Mouse (Mus musculus): ENCODE data around the gene Nme7. TPM values are rescaled to one million over a fixed set of nuclear protein-coding genes. Genes with fewer than 3 reads are reported as not detected.

The Nme7 gene
- polyA plus RNA-seq (2014; fragmentation: Nextera tagmentation; extraction: Ambion mirVana): 34.7 and 36.9 TPM in 2 replicates

DNA sequence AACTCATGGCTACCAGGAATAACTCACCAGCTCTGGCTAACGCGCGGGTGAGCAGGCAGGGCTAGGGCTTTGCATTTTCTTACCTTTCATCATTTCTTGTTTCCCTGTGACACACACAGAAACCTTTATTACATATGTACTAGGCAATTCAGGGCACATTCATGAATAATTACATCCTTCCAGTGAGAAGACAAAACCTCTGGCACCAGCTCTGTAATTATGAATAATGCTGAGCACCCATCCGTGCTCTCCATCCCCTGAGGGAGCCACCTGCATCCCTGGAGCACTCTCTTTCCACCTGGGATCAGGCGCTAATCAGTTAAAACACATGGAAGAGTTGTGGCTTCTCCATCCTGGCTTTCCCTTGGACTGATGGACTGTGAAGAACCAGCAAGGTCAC, at the start of gene Nme7:
Nme7 (plus strand) TSS at position 301 of the 400 bp plus-strand sequence.
- WGBS: 85% methylated on average over 5 of the region's 5 CpGs
- Histone ChIP-seq H3K27ac (ENCODE audit: low read length) (no peak within 1 kb of the TSS), H3K36me3 (ENCODE audit: control insufficient read depth, insufficient read depth, low read length) (peaks cover 29% of the 10 kb centered on the region), H3K4me2 (replicated peaks; ENCODE audit: low read depth, low read length) (no peak within 1 kb of the TSS), H3K4me1 (ENCODE audit: control insufficient read depth, insufficient read depth, low read length) (0 out of 2 replicates have a peak, but pooled peaks cover 4% of the 10 kb centered on the region), H3K27me3 (ENCODE audit: control insufficient read depth, insufficient read depth, low read length) (no peaks in the 10 kb centered on the region), H3K9me3 (ENCODE audit: control insufficient read depth, low read depth, low read length) (no peaks in the 10 kb centered on the region), H3K9ac (replicated peaks; ENCODE audit: low read depth, low read length) (peak within 1 kb of the TSS; percentile 11; the same call in 1 of the 2 replicates), H3K4me3 (ENCODE audit: low read depth, low read length) (no peak within 1 kb of the TSS)
- ATAC-seq (ENCODE audit: insufficient number of reproducible peaks, insufficient read depth, low FRiP score, low read depth): no peak

GRCm38 (mm10) chr1:164254836-164255235, 49.1 kb upstream of the Nme7 start:
- 81% methylated on average over 3 of the region's 3 CpGs for WGBS
- Histone ChIP-seq H3K36me3 (ENCODE audit: control insufficient read depth, insufficient read depth, low read length) (peaks cover 8% of the 10 kb centered on the region; the same call in 1 of the 2 replicates), H3K4me3 (ENCODE audit: low read depth, low read length) (no peak overlapping the region), H3K4me1 (ENCODE audit: control insufficient read depth, insufficient read depth, low read length) (peaks cover 11% of the 10 kb centered on the region; the same call in 1 of the 2 replicates), H3K4me2 (replicated peaks; ENCODE audit: low read depth, low read length) (no peak overlapping the region), H3K9ac (replicated peaks; ENCODE audit: low read depth, low read length) (no peak overlapping the region), H3K27ac (ENCODE audit: low read length) (no peak overlapping the region), H3K27me3 (ENCODE audit: control insufficient read depth, insufficient read depth, low read length) (no peaks in the 10 kb centered on the region), H3K9me3 (ENCODE audit: control insufficient read depth, low read depth, low read length) (no peaks in the 10 kb centered on the region)
- ATAC-seq (ENCODE audit: insufficient number of reproducible peaks, insufficient read depth, low FRiP score, low read depth): no peak

DNA sequence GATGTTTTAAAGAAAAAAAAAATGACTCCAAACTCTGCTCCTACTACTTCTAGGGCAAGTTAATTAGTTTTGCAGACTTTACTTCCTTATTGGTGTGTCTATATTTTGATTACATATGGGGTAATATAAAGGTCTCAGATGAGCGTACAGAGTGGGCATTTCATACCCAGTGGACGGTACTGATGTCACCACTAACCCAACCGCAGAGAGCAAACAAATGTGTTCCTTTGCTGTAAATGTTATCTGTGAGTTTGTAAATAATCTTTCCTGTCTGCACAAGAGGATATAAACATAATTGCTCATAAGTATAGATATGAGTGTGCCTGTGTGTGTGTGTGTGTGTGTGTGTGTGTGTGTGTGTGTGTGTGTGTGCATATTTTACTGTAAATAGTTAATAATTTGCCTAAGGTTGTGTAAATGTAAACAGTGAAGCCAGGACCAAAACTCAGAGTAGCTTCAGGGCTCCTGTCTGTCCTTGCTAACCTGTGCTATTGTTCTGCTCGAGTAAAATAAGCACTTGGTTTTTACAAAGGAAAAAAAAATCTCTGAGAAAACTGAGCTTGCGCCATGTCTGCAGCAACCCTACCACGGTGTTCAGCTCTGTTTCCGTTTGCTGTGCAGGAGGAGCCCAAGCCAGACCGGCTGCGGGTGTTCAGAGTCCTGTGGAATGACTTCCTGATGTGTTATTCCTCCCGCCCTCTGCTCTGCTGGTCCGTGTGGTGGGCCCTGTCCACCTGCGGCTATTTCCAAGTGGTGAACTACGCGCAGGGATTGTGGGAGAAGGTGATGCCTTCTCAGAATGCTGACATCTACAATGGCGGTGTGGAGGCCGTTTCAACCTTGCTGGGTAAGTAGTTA, 43.5 kb upstream of the Nme7 start:
- Histone ChIP-seq H3K9me3 (ENCODE audit: control insufficient read depth, low read depth, low read length) (no peaks in the 10 kb centered on the region), H3K4me1 (ENCODE audit: control insufficient read depth, insufficient read depth, low read length) (no peaks in the 10 kb centered on the region), H3K27ac (ENCODE audit: low read length) (no peak overlapping the region), H3K36me3 (ENCODE audit: control insufficient read depth, insufficient read depth, low read length) (peaks cover 24% of the 10 kb centered on the region), H3K4me2 (replicated peaks; ENCODE audit: low read depth, low read length) (no peak overlapping the region), H3K27me3 (ENCODE audit: control insufficient read depth, insufficient read depth, low read length) (no peaks in the 10 kb centered on the region), H3K4me3 (ENCODE audit: low read depth, low read length) (no peak overlapping the region), H3K9ac (replicated peaks; ENCODE audit: low read depth, low read length) (no peak overlapping the region)
- 0 out of 2 replicates have a peak, but pooled peaks have one; percentile 37 for ATAC-seq (ENCODE audit: insufficient number of reproducible peaks, insufficient read depth, low FRiP score, low read depth)
- 73% methylated on average over 16 of the region's 16 CpGs for WGBS

DNA sequence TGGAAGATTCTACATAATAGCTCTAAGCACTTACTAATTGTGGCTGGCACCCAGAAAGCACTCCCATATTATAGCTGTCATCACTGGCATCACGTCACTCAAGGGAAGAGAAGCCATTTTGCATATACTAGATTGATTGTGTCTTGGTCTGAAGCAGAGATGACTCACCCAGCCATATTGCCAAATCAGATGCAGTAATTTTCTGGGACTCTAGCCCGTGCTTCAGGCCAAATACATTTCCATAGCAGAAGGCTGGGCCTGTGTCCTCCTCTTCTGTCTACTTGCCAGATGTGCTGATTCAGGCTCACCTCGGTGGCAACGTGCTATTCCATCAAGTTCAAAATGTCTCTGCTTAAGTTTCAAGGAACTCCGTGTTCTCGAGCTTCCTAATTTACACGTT, 42.4 kb upstream of the Nme7 start:
- Histone ChIP-seq H3K36me3 (ENCODE audit: control insufficient read depth, insufficient read depth, low read length) (peaks cover 24% of the 10 kb centered on the region), H3K27ac (ENCODE audit: low read length) (no peak overlapping the region), H3K9me3 (ENCODE audit: control insufficient read depth, low read depth, low read length) (no peaks in the 10 kb centered on the region), H3K4me1 (ENCODE audit: control insufficient read depth, insufficient read depth, low read length) (no peaks in the 10 kb centered on the region), H3K9ac (replicated peaks; ENCODE audit: low read depth, low read length) (no peak overlapping the region), H3K4me2 (replicated peaks; ENCODE audit: low read depth, low read length) (no peak overlapping the region), H3K4me3 (ENCODE audit: low read depth, low read length) (no peak overlapping the region), H3K27me3 (ENCODE audit: control insufficient read depth, insufficient read depth, low read length) (no peaks in the 10 kb centered on the region)
- 90% methylated on average over 7 of the region's 7 CpGs for WGBS
- ATAC-seq (ENCODE audit: insufficient number of reproducible peaks, insufficient read depth, low FRiP score, low read depth): no peak

GRCm38 (mm10) chr1:164270941-164271340, 33.0 kb upstream of the Nme7 start:
- H3K36me3 ChIP-seq (ENCODE audit: control insufficient read depth, insufficient read depth, low read length): no peaks in the 10 kb centered on the region
- H3K4me1 ChIP-seq (ENCODE audit: control insufficient read depth, insufficient read depth, low read length): no peaks in the 10 kb centered on the region
- 82% methylated on average over 7 of the region's 7 CpGs for WGBS
- H3K9me3 ChIP-seq (ENCODE audit: control insufficient read depth, low read depth, low read length): no peaks in the 10 kb centered on the region
- ATAC-seq (ENCODE audit: insufficient number of reproducible peaks, insufficient read depth, low FRiP score, low read depth): no peak
- no peak overlapping the region for H3K9ac ChIP-seq (replicated peaks; ENCODE audit: low read depth, low read length)
- H3K27me3 ChIP-seq (ENCODE audit: control insufficient read depth, insufficient read depth, low read length): no peaks in the 10 kb centered on the region
- no peak overlapping the region for H3K4me2 ChIP-seq (replicated peaks; ENCODE audit: low read depth, low read length)
- no peak overlapping the region for H3K4me3 ChIP-seq (ENCODE audit: low read depth, low read length)
- H3K27ac ChIP-seq (ENCODE audit: low read length): no peak overlapping the region

GRCm38 (mm10) chr1:164273659-164274058, 30.3 kb upstream of the Nme7 start:
- Histone ChIP-seq H3K36me3 (ENCODE audit: control insufficient read depth, insufficient read depth, low read length) (no peaks in the 10 kb centered on the region), H3K4me2 (replicated peaks; ENCODE audit: low read depth, low read length) (no peak overlapping the region), H3K4me1 (ENCODE audit: control insufficient read depth, insufficient read depth, low read length) (no peaks in the 10 kb centered on the region), H3K9me3 (ENCODE audit: control insufficient read depth, low read depth, low read length) (no peaks in the 10 kb centered on the region), H3K9ac (replicated peaks; ENCODE audit: low read depth, low read length) (no peak overlapping the region), H3K4me3 (ENCODE audit: low read depth, low read length) (no peak overlapping the region), H3K27me3 (ENCODE audit: control insufficient read depth, insufficient read depth, low read length) (no peaks in the 10 kb centered on the region), H3K27ac (ENCODE audit: low read length) (no peak overlapping the region)
- ATAC-seq (ENCODE audit: insufficient number of reproducible peaks, insufficient read depth, low FRiP score, low read depth): no peak
- 75% methylated on average over 6 of the region's 6 CpGs for WGBS

- no peak within 1 kb of the TSS; the same call in 1 of the 2 replicates for H3K27ac ChIP-seq (ENCODE audit: low read length)
- ATAC-seq (ENCODE audit: insufficient number of reproducible peaks, insufficient read depth, low FRiP score, low read depth): peak; percentile 97
Measured at GRCm38 (mm10) chr1:164275455-164275954, 28.4 kb upstream of the Nme7 start, which contains the start of gene Ccdc181. Gene Ccdc181 (plus strand): TSS chr1:164275585.

DNA sequence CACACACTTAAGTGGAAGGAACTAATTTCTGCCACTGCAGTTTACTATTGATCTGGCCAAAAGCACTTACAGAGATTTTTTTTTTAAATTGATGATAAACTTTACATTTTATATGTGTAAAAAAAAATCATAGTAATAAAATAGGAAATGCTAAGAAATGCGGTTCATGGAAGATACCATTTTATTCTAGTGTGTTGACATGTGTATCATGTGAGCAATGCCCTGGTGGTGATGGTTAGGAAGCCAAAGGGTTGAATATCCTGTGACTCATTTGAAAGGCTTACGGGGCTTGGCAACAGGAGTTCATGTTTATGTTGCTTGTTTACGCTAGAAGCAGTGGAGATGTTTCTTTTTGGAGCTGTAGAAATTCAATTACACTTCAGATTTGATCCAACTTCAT, 27.4 kb upstream of the Nme7 start:
- Histone ChIP-seq H3K36me3 (ENCODE audit: control insufficient read depth, insufficient read depth, low read length) (no peaks in the 10 kb centered on the region), H3K4me1 (ENCODE audit: control insufficient read depth, insufficient read depth, low read length) (no peaks in the 10 kb centered on the region), H3K27me3 (ENCODE audit: control insufficient read depth, insufficient read depth, low read length) (no peaks in the 10 kb centered on the region), H3K4me3 (ENCODE audit: low read depth, low read length) (no peak overlapping the region), H3K27ac (ENCODE audit: low read length) (no peak overlapping the region), H3K4me2 (replicated peaks; ENCODE audit: low read depth, low read length) (no peak overlapping the region), H3K9ac (replicated peaks; ENCODE audit: low read depth, low read length) (no peak overlapping the region), H3K9me3 (ENCODE audit: control insufficient read depth, low read depth, low read length) (no peaks in the 10 kb centered on the region)
- no peak for ATAC-seq (ENCODE audit: insufficient number of reproducible peaks, insufficient read depth, low FRiP score, low read depth)
- 88% methylated on average over 3 of the region's 3 CpGs for WGBS

More at GRCm38 (mm10) chr1:164275455-164275954, 28.4 kb upstream of the Nme7 start, which contains the start of gene Ccdc181:
- WGBS: under 1% methylated on average over 31 of the region's 31 CpGs
- Histone ChIP-seq H3K4me1 (ENCODE audit: control insufficient read depth, insufficient read depth, low read length) (no peaks in the 10 kb centered on the region), H3K9ac (replicated peaks; ENCODE audit: low read depth, low read length) (peak within 1 kb of the TSS; percentile 25; the same call in 1 of the 2 replicates), H3K4me3 (ENCODE audit: low read depth, low read length) (peak within 1 kb of the TSS; percentile 52), H3K36me3 (ENCODE audit: control insufficient read depth, insufficient read depth, low read length) (no peaks in the 10 kb centered on the region), H3K27me3 (ENCODE audit: control insufficient read depth, insufficient read depth, low read length) (no peaks in the 10 kb centered on the region), H3K9me3 (ENCODE audit: control insufficient read depth, low read depth, low read length) (no peaks in the 10 kb centered on the region), H3K4me2 (replicated peaks; ENCODE audit: low read depth, low read length) (peak within 1 kb of the TSS; percentile 73)
